Mouse (Mus musculus) megakaryocyte, embryonic 14.5 days (primary cell): ENCODE data around the gene Rasa4. TPM values are rescaled to one million over a fixed set of nuclear protein-coding genes. Genes with fewer than 3 reads are reported as not detected.
"Not testable (repeated sequence)": the region's sequence is repeated elsewhere in the genome, so short reads cannot be mapped to it uniquely, and the experiment has no call there.

Experiments
- H3K27me3 ChIP-seq: replicated peaks from 2 replicates; pipeline ENCODE3; 2012; ENCODE audit warnings: inconsistent platforms
- H3K36me3 ChIP-seq: replicated peaks from 2 replicates; pipeline ENCODE3; 2012; ENCODE audit warnings: low read length, inconsistent platforms, mixed read lengths
- H3K4me1 ChIP-seq: 2 replicates; pipeline ENCODE4 v1.6.1; 2012; ENCODE audit warnings: inconsistent platforms
- H3K4me3 ChIP-seq: replicated peaks from 2 replicates; pipeline ENCODE3; 2012; ENCODE audit warnings: moderate library complexity, mild to moderate bottlenecking, inconsistent platforms
- H3K9me3 ChIP-seq: 2 replicates; pipeline ENCODE4 v1.6.1; 2012; ENCODE audit warnings: inconsistent platforms
- FLI1 ChIP-seq: IDR thresholded peaks from 2 replicates; pipeline ENCODE4 v1.6.1; 2012; ENCODE audit warnings: low read length, inconsistent platforms, mixed read lengths
- GATA1 ChIP-seq: IDR thresholded peaks from 3 replicates; pipeline ENCODE4 v1.6.1; 2012; ENCODE audit warnings: mixed read lengths, low read length, inconsistent platforms, borderline replicate concordance
- polyA plus RNA-seq: library from polyadenylated mRNA; stranded (reverse); fragments of >175 nt; gene quantifications from 2 replicates; pipeline ENCODE4 v1.2.3, GENCODE M21; 2012; ENCODE audit warnings: low replicate concordance; ENCODE audit not compliant: insufficient read depth

Gene Rasa4
- polyA plus RNA-seq, 1 experiment = 18.1 TPM

- TF ChIP-seq GATA1 (no peak), FLI1 (no peak)
- Histone ChIP-seq H3K9me3 (no peaks in the 10 kb centered on the region), H3K36me3 (peaks cover 69% of the 10 kb centered on the region), H3K27me3 (no peaks in the 10 kb centered on the region), H3K4me3 (peak overlapping the region; percentile 95), H3K4me1 (peaks cover 58% of the 10 kb centered on the region)
Observed at GRCm38 (mm10) chr5:136136292-136136990, 52.7 kb downstream of the Rasa4 start.

- peak overlapping the region; percentile 72 for H3K4me3 ChIP-seq
- no peaks in the 10 kb centered on the region for H3K9me3 ChIP-seq
- peaks cover 53% of the 10 kb centered on the region for H3K4me1 ChIP-seq
- TF ChIP-seq GATA1 = no peak
- TF ChIP-seq FLI1 = no peak
- H3K27me3 ChIP-seq = no peaks in the 10 kb centered on the region
- peaks cover 69% of the 10 kb centered on the region for H3K36me3 ChIP-seq
Observed at GRCm38 (mm10) chr5:136137658-136138274, 54.0 kb downstream of the Rasa4 start.

DNA sequence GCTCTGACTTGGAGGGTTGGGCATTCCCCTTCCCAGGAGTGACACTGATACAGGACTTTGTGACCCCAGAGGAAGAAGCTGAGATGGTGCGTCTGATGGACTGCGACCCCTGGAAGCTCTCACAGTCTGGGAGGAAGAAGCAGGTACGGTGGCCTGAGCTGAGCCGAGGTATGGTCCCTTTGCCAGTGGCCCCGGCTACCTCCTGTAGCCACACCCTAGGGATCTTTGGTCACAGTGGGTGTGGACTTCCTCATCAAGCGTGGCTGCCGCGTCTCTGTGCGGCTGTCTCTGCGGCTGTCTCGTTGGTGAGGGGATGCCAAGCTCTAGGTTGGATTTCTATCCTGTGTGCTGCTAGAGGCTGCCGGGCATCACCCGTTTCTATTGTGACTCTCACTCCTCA is 55.7 kb downstream of the Rasa4 start:
- H3K4me3 ChIP-seq = no peak overlapping the region
- peaks cover 57% of the 10 kb centered on the region for H3K36me3 ChIP-seq
- peaks cover 64% of the 10 kb centered on the region for H3K4me1 ChIP-seq
- H3K27me3 ChIP-seq = no peaks in the 10 kb centered on the region
- no peaks in the 10 kb centered on the region for H3K9me3 ChIP-seq
- no peak for TF ChIP-seq GATA1
- TF ChIP-seq FLI1 = no peak

DNA sequence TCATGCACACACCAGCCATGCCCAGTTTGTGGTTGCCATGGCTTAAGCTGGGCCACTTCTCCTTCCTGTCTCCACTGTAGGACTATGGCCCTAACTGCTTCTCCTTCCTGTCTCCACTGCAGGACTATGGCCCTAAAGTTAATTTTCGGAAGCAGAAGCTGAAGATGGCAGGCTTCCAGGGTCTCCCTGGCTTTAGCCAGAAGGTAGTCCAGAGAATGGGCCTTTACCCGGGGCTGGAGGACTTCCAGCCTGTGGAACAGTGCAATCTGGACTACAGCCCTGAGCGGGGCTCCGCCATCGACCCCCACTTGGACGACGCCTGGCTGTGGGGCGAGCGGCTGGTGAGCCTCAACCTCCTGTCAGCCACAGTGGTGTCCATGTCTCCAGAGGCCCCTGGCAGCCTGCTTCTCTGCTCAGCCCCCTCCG is 56.4 kb downstream of the Rasa4 start:
- peaks cover 51% of the 10 kb centered on the region for H3K36me3 ChIP-seq
- H3K9me3 ChIP-seq = no peaks in the 10 kb centered on the region
- no peaks in the 10 kb centered on the region for H3K27me3 ChIP-seq
- TF ChIP-seq FLI1 (no peak), GATA1 (no peak)
- no peak overlapping the region for H3K4me3 ChIP-seq
- peaks cover 63% of the 10 kb centered on the region for H3K4me1 ChIP-seq

DNA sequence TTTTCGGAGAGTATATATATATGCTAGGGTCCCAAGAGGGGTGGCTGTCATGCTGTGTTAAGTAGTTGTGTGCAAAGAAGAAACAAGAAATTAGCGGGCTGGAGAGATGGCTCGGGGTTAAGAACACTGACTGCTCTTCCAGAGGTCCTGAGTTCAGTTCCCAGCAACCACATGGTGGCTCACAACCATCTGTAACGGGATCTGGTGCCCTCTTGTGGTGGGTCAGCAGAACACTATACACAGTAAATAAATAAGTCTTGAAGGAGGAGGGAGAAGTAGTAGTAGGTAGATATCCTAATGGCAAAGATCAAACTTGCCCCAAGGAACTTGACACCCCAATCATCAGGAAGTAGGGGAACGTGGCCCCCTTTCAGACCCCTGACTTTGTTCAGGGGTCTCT is 59.0 kb downstream of the Rasa4 start:
- H3K4me3 ChIP-seq = no peak overlapping the region
- peaks cover 56% of the 10 kb centered on the region for H3K36me3 ChIP-seq
- no peaks in the 10 kb centered on the region for H3K9me3 ChIP-seq
- no peaks in the 10 kb centered on the region for H3K27me3 ChIP-seq
- peaks cover 71% of the 10 kb centered on the region for H3K4me1 ChIP-seq
- TF ChIP-seq FLI1 = no peak
- no peak for TF ChIP-seq GATA1

GRCm38 (mm10) chr5:136143161-136143755 is 59.5 kb downstream of the Rasa4 start:
- Histone ChIP-seq H3K4me1 (peaks cover 71% of the 10 kb centered on the region), H3K9me3 (no peaks in the 10 kb centered on the region)

GRCm38 (mm10) chr5:136144606-136145430 is 61.1 kb downstream of the Rasa4 start:
- H3K9me3 ChIP-seq = no peaks in the 10 kb centered on the region
- peaks cover 71% of the 10 kb centered on the region for H3K4me1 ChIP-seq
- H3K36me3 ChIP-seq = peaks cover 40% of the 10 kb centered on the region
- peak overlapping the region; percentile 50 for H3K4me3 ChIP-seq
- TF ChIP-seq FLI1 (no peak), GATA1 (no peak)
- no peaks in the 10 kb centered on the region for H3K27me3 ChIP-seq

More at GRCm38 (mm10) chr5:136143161-136143755, 59.5 kb downstream of the Rasa4 start:
- no peak for TF ChIP-seq GATA1
- no peak for TF ChIP-seq FLI1
- Histone ChIP-seq H3K4me3 (no peak overlapping the region), H3K36me3 (peaks cover 55% of the 10 kb centered on the region), H3K27me3 (no peaks in the 10 kb centered on the region)

DNA sequence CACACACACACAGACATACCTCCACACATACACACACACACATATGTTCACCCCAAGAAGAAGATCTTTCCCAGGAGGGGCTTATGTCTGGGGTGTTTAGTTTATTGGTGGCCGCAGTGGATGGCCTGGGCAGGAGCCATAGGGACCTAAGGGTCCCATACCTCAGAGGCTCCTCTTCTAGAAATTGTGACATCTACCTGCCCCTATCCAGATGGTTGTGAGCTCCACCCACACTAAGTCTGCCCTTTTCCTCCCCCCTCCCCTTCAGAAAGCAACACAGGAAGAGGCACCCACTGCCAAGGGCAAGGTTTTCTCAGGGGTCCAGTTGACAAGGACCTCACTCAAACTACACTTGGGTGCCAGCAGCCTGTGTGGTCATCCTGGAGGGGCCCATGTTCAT is 63.2 kb downstream of the Rasa4 start:
- peaks cover 25% of the 10 kb centered on the region for H3K36me3 ChIP-seq
- H3K4me3 ChIP-seq = no peak overlapping the region
- no peaks in the 10 kb centered on the region for H3K9me3 ChIP-seq
- no peaks in the 10 kb centered on the region for H3K27me3 ChIP-seq
- H3K4me1 ChIP-seq = peaks cover 83% of the 10 kb centered on the region
- no peak for TF ChIP-seq GATA1
- TF ChIP-seq FLI1 = no peak

GRCm38 (mm10) chr5:136147704-136148103 is 64.0 kb downstream of the Rasa4 start:
- no peak for TF ChIP-seq FLI1
- TF ChIP-seq GATA1 = no peak
- Histone ChIP-seq H3K36me3 (peaks cover 25% of the 10 kb centered on the region), H3K27me3 (no peaks in the 10 kb centered on the region), H3K4me1 (peaks cover 91% of the 10 kb centered on the region), H3K4me3 (peak overlapping the region; percentile 28), H3K9me3 (no peaks in the 10 kb centered on the region)

GRCm38 (mm10) chr5:136149134-136149576 is 65.4 kb downstream of the Rasa4 start:
- peaks cover 36% of the 10 kb centered on the region for H3K36me3 ChIP-seq
- peaks cover 92% of the 10 kb centered on the region for H3K4me1 ChIP-seq
- H3K4me3 ChIP-seq, H3K9me3 ChIP-seq, H3K27me3 ChIP-seq: not testable (repeated sequence)
